Mouse (Mus musculus): ENCODE measurements around the gene Prc1. TPM values are rescaled to one million over a fixed set of nuclear protein-coding genes. Genes with fewer than 3 reads are reported as not detected.

Prc1 gene
- polyA plus RNA-seq, 1 experiment = 80.6 TPM

DNA sequence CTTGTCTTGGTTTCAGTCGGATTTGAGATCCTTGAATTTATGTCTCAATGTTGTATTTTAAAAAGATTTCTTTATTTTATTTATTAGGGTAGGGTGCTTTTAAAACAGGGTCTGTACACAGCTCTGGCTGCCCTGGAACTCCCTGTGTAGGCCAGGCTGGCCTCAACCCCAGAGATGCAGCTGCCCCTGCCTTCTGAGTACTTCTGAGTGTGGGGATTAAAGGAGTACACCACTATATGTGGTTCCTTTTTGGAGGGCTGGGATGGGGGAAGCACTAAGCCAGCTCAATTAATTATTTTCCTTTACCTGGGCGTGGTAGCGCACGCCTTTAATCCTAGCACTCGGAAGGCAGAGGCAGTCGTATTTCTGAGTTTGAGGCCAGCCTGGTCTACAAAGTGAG lies 2.2 kb downstream of the Prc1 start:
- Histone ChIP-seq H3K27ac (ENCODE audit: control insufficient read depth, insufficient read depth, low read length) (no peak overlapping the region), H3K4me3 (ENCODE audit: control insufficient read depth, insufficient read depth, low read length) (no peak overlapping the region), H3K27me3 (ENCODE audit: control insufficient read depth, insufficient read depth, low read length) (no peaks in the 10 kb centered on the region), H3K36me3 (ENCODE audit: control insufficient read depth, insufficient read depth, low read length) (peaks cover 14% of the 10 kb centered on the region), H3K4me1 (replicated peaks; ENCODE audit: control insufficient read depth, insufficient read depth, low read length) (no peaks in the 10 kb centered on the region; the same call in 1 of the 2 replicates)
- no peak for TF ChIP-seq CTCF (IDR thresholded peaks at IDR 0.05; ENCODE audit: borderline replicate concordance, control insufficient read depth, extremely low read depth, insufficient read depth, low read length, poor library complexity)
- TF ChIP-seq POLR2A (IDR thresholded peaks at IDR 0.05; ENCODE audit: control insufficient read depth, extremely low read depth, insufficient read depth, low read length, poor library complexity) = no peak
- 95% methylated on average over 6 of the region's 6 CpGs for whole genome bisulfite sequencing
- no peak for DNase-seq

DNA sequence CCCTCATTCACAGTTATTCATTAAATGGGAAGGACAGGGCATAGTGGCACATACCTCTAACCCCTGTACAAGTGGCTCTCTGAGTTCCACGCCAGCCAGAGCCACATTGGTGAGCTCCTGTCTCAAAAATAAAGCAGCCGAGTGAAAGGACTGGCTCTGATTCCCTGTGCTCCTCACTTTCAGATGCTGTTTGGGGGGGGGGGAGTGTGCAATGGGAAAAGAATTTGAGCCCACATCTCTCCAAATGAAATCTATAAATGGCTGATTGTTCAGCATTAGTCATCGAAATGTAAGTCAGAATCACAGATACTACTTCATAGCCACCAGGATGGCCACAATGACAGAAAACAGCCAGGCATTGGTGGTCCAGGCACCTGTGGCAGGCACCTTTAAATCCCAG lies 2.8 kb downstream of the Prc1 start:
- H3K27ac ChIP-seq (ENCODE audit: control insufficient read depth, insufficient read depth, low read length) = no peak overlapping the region
- no peak for DNase-seq
- H3K4me3 ChIP-seq (ENCODE audit: control insufficient read depth, insufficient read depth, low read length) = no peak overlapping the region
- no peaks in the 10 kb centered on the region; the same call in 1 of the 2 replicates for H3K4me1 ChIP-seq (replicated peaks; ENCODE audit: control insufficient read depth, insufficient read depth, low read length)
- peaks cover 20% of the 10 kb centered on the region for H3K36me3 ChIP-seq (ENCODE audit: control insufficient read depth, insufficient read depth, low read length)
- no peaks in the 10 kb centered on the region for H3K27me3 ChIP-seq (ENCODE audit: control insufficient read depth, insufficient read depth, low read length)
- TF ChIP-seq POLR2A (IDR thresholded peaks at IDR 0.05; ENCODE audit: control insufficient read depth, extremely low read depth, insufficient read depth, low read length, poor library complexity) (no peak), CTCF (IDR thresholded peaks at IDR 0.05; ENCODE audit: borderline replicate concordance, control insufficient read depth, extremely low read depth, insufficient read depth, low read length, poor library complexity) (no peak)
- 96% methylated on average over 3 of the region's 3 CpGs for WGBS

DNA sequence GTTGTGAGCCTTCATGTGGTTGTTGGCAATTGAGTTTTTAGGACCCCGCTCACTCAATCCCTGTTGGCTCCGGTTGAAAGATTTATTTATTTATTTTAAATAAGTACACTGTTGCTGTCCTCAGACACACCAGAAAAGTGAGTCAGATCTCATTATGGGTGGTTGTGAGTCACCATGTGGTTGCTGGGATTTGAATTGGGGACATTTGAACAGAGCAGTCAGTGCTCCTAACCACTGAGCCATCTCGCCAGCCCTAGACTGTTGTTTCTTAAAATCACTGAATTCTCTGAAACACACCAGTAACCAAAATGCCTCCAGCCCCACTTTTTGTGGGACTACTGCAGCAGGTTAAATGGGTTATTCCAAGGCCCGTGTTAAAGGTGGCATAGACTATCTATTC lies 4.5 kb downstream of the Prc1 start:
- no peaks in the 10 kb centered on the region for H3K27me3 ChIP-seq (ENCODE audit: control insufficient read depth, insufficient read depth, low read length)
- H3K36me3 ChIP-seq (ENCODE audit: control insufficient read depth, insufficient read depth, low read length) = peaks cover 35% of the 10 kb centered on the region
- no peak for DNase-seq
- no peaks in the 10 kb centered on the region; the same call in 1 of the 2 replicates for H3K4me1 ChIP-seq (replicated peaks; ENCODE audit: control insufficient read depth, insufficient read depth, low read length)
- no peak overlapping the region for H3K27ac ChIP-seq (ENCODE audit: control insufficient read depth, insufficient read depth, low read length)
- WGBS = 98% methylated on average over 4 of the region's 4 CpGs
- TF ChIP-seq POLR2A (IDR thresholded peaks at IDR 0.05; ENCODE audit: control insufficient read depth, extremely low read depth, insufficient read depth, low read length, poor library complexity) (no peak), CTCF (IDR thresholded peaks at IDR 0.05; ENCODE audit: borderline replicate concordance, control insufficient read depth, extremely low read depth, insufficient read depth, low read length, poor library complexity) (no peak)
- no peak overlapping the region for H3K4me3 ChIP-seq (ENCODE audit: control insufficient read depth, insufficient read depth, low read length)

DNA sequence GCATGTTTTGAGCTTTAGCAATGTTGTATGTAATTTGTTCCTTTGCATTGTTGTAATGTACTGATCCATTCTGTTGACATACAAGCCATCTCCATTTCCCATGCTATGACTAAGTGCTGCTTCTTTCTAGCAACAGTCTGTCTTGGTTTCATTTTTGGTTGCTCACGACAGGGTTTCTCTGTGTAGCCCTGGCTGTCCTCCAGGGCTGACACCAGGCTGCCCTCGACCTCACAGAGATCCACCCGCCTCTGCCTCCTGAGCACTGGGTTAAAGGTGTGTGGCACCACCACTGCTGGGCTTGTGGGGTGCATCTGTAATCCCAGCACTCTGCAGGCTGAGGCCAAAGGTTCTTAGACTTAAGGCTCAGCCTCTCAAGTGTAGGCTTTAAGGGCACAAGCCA lies 5.3 kb downstream of the Prc1 start:
- Histone ChIP-seq H3K4me3 (ENCODE audit: control insufficient read depth, insufficient read depth, low read length) (no peak overlapping the region), H3K36me3 (ENCODE audit: control insufficient read depth, insufficient read depth, low read length) (peaks cover 41% of the 10 kb centered on the region), H3K27me3 (ENCODE audit: control insufficient read depth, insufficient read depth, low read length) (no peaks in the 10 kb centered on the region), H3K4me1 (replicated peaks; ENCODE audit: control insufficient read depth, insufficient read depth, low read length) (no peaks in the 10 kb centered on the region; the same call in 1 of the 2 replicates), H3K27ac (ENCODE audit: control insufficient read depth, insufficient read depth, low read length) (no peak overlapping the region)
- no peak for DNase-seq
- WGBS = 62% methylated on average over 3 of the region's 3 CpGs
- no peak for TF ChIP-seq POLR2A (IDR thresholded peaks at IDR 0.05; ENCODE audit: control insufficient read depth, extremely low read depth, insufficient read depth, low read length, poor library complexity)

DNA sequence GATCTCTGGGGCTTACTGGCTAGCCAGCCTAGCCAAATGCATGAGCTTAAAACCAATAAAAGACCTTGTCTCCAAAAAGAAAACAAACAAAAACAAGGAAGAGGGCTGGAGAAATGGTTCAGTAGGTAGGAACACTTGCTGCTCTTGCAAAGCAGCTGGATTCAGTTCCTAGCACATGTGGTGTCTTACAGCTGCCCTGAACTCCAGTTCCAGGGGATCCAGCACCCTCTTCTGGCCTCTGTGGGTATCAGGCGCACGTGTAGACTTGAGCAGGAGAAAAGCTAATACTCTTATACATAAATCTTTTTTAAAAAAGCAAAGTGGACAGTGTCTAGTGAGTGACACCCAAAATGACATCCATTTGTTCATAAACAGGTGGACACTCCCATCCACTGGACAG lies 7.3 kb downstream of the Prc1 start:
- 97% methylated on average over 2 of the region's 2 CpGs for WGBS
- H3K4me1 ChIP-seq (replicated peaks; ENCODE audit: control insufficient read depth, insufficient read depth, low read length) = no peaks in the 10 kb centered on the region; the same call in 1 of the 2 replicates
- DNase-seq = no peak
- no peaks in the 10 kb centered on the region for H3K27me3 ChIP-seq (ENCODE audit: control insufficient read depth, insufficient read depth, low read length)
- H3K4me3 ChIP-seq (ENCODE audit: control insufficient read depth, insufficient read depth, low read length) = no peak overlapping the region
- no peak overlapping the region for H3K27ac ChIP-seq (ENCODE audit: control insufficient read depth, insufficient read depth, low read length)
- peaks cover 58% of the 10 kb centered on the region for H3K36me3 ChIP-seq (ENCODE audit: control insufficient read depth, insufficient read depth, low read length)
- TF ChIP-seq POLR2A (IDR thresholded peaks at IDR 0.05; ENCODE audit: control insufficient read depth, extremely low read depth, insufficient read depth, low read length, poor library complexity) = no peak
- no peak for TF ChIP-seq CTCF (IDR thresholded peaks at IDR 0.05; ENCODE audit: borderline replicate concordance, control insufficient read depth, extremely low read depth, insufficient read depth, low read length, poor library complexity)

DNA sequence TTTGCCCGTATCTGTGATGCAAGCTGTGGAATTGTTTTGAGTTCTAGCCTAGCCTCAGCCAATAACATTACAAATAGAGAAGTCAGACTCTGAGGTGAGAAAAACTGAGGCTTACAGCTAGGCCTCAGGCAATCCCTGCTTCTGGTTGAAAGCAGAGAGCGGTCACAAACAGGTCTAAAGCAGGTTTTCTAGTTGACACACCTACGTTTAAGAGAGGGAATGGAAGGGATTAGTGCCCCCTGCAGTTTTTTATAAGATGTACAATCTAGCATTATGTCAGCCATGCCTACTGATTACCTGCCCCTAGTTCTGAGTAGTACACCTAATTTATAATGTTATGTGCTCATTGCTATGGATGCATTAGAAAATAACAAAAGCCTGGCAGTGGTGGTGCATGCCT lies 13.5 kb downstream of the Prc1 start:
- no peak for DNase-seq
- H3K4me3 ChIP-seq (ENCODE audit: control insufficient read depth, insufficient read depth, low read length) = no peak overlapping the region
- no peaks in the 10 kb centered on the region for H3K27me3 ChIP-seq (ENCODE audit: control insufficient read depth, insufficient read depth, low read length)
- TF ChIP-seq POLR2A (IDR thresholded peaks at IDR 0.05; ENCODE audit: control insufficient read depth, extremely low read depth, insufficient read depth, low read length, poor library complexity) = no peak
- no peak for TF ChIP-seq CTCF (IDR thresholded peaks at IDR 0.05; ENCODE audit: borderline replicate concordance, control insufficient read depth, extremely low read depth, insufficient read depth, low read length, poor library complexity)
- peaks cover 83% of the 10 kb centered on the region for H3K36me3 ChIP-seq (ENCODE audit: control insufficient read depth, insufficient read depth, low read length)
- H3K4me1 ChIP-seq (replicated peaks; ENCODE audit: control insufficient read depth, insufficient read depth, low read length) = no peaks in the 10 kb centered on the region
- WGBS = 80% methylated on average over 3 of the region's 3 CpGs
- no peak overlapping the region for H3K27ac ChIP-seq (ENCODE audit: control insufficient read depth, insufficient read depth, low read length)

DNA sequence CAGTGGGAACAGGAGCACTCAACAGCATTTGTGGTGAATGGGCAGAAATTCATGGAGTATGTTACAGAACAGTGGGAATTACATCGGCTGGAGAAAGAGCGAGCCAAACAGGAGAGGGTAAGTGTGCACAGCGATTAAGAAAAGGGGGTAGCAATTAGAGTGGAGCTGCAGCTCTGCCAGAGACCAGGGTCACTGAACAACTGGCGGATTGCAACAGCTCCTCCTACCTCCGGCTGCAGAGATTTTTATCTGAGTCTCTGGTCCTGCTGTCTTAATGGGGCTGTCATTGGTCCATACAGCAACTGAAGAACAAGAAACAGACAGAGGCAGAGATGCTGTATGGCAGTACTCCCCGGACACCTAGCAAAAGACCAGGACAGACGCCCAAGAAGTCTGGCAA lies 16.5 kb downstream of the Prc1 start:
- Histone ChIP-seq H3K36me3 (ENCODE audit: control insufficient read depth, insufficient read depth, low read length) (peaks cover 88% of the 10 kb centered on the region), H3K4me1 (replicated peaks; ENCODE audit: control insufficient read depth, insufficient read depth, low read length) (no peaks in the 10 kb centered on the region), H3K27me3 (ENCODE audit: control insufficient read depth, insufficient read depth, low read length) (no peaks in the 10 kb centered on the region), H3K27ac (ENCODE audit: control insufficient read depth, insufficient read depth, low read length) (no peak overlapping the region), H3K4me3 (ENCODE audit: control insufficient read depth, insufficient read depth, low read length) (no peak overlapping the region)
- 95% methylated on average over 7 of the region's 7 CpGs for WGBS
- TF ChIP-seq CTCF (IDR thresholded peaks at IDR 0.05; ENCODE audit: borderline replicate concordance, control insufficient read depth, extremely low read depth, insufficient read depth, low read length, poor library complexity) = no peak
- no peak for TF ChIP-seq POLR2A (IDR thresholded peaks at IDR 0.05; ENCODE audit: control insufficient read depth, extremely low read depth, insufficient read depth, low read length, poor library complexity)
- no peak for DNase-seq

Data from thymus, adult 2 months (tissue).